Mouse (Mus musculus): ENCODE measurements around the gene Scamp2. TPM values are rescaled to one million over a fixed set of nuclear protein-coding genes. Genes with fewer than 3 reads are reported as not detected.

Gene Scamp2
- 37.4 and 41.9 TPM in 2 replicates for polyA plus RNA-seq (2016; fragmentation: Nextera tagmentation; extraction: Ambion mirVana)

DNA sequence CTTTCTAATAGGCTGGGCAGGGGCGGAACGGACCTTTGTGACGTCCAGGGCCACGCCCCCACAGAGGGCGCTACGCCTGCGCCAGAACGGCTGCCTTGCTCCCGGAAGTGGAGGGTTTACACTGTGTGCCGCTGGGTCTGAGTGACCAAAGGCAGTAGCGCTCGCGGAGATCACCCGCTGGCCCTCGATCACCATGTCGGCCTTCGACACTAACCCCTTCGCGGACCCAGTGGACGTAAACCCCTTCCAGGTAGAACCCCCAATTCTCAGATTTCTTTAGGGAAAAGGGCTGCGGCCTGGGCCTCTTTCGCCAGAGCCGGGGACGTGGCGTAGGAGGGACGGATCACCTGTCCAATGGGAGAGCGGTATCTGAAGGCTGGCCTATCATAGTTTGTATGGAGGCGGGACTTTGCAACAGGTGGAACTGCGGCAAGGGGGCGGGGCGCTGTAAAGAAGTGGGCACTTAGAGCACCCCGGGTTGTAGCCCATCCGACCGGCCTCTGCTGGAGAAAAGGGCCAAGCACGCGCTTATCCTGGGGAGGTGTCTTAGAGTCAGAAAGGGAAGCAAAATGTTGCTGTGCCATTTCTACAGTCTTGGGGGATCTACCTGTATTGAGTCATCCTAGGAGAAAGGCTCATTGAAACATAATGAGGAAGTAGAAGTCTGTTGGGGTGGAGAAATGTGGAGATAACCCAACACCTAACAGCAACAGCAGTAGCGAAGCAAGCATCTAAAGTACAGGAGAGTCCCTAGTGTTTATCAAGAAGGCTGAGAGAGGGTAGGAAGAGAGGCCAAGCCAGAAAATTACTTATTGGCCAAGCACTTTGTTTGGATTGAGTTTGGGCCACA lies at the start of gene Scamp2:
Gene Scamp2, plus strand, starts transcription at position 83 of the 850 bp plus-strand sequence.
- Histone ChIP-seq H3K4me1 (peaks cover 27% of the 10 kb centered on the region), H3K27ac (peak within 1 kb of the TSS; percentile 88), H3K27me3 (ENCODE audit: low read depth, poor library complexity, severe bottlenecking) (no peaks in the 10 kb centered on the region), H3K4me3 (peak within 1 kb of the TSS; percentile 77), H3K9me3 (replicated peaks) (no peaks in the 10 kb centered on the region), H3K36me3 (no peaks in the 10 kb centered on the region)
- DNase-seq (ENCODE audit: low spot score) = peak; percentile 95
- 1% methylated on average over 37 of the region's 37 CpGs for WGBS

DNA sequence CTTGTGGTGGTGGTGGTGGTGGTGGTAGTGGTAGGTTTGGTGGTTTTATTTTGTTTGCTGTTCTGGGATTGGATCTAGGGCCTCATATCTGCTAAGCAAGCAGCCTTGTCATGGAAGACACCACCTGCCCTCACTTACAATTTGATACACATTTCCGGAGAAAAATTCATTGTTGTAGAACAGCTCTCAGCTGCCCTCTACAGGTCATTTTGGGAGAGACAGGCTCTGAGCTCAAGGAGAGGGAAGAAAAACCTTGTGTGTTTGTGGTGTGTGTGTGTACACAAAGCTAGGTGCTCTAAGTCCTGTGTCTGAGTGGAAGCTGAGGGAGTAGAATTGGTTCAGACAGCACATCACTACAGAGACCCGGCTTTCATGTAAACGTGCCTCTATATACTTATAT lies 43.6 kb upstream of the Scamp2 start:
- Histone ChIP-seq H3K27ac (no peak overlapping the region), H3K4me1 (peaks cover 7% of the 10 kb centered on the region), H3K36me3 (no peaks in the 10 kb centered on the region), H3K27me3 (ENCODE audit: low read depth, poor library complexity, severe bottlenecking) (no peaks in the 10 kb centered on the region), H3K9me3 (replicated peaks) (no peaks in the 10 kb centered on the region), H3K4me3 (no peak overlapping the region)
- 14% methylated on average over 3 of the region's 3 CpGs for WGBS
- DNase-seq (ENCODE audit: low spot score) = no peak

DNA sequence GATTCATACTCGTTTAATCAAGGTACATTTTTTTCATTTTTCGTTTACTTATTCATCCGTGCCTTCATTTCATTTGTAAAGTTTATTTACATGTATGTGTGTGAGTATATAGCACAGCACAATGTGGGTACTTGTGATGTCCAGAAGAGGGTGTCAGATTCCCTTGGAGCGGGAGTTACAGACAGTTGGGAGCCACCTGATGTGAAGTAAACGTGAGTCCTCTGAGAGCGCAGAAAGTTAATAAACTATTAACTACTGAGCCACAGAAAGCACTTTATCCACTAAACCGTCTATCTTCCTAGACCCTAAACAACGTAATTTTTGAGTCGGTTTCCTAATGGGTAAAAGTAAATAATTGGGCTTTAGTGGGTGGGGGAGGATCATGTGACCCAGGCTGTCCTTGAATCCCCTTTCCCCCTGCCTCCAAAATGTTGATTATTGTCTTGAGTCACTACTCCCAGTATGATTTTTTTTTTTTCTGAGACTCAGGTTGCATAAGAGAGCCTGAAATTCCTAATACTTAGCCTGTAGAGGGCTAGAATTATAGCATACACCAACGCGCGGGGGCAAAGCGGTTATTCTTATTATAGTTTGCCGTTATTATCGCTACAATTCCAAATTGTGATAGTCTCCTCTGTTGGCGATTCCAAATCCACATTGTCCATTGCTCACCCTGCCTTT lies 40.2 kb upstream of the Scamp2 start:
- no peaks in the 10 kb centered on the region for H3K27me3 ChIP-seq (ENCODE audit: low read depth, poor library complexity, severe bottlenecking)
- 26% methylated on average over 16 of the region's 16 CpGs for WGBS
- H3K4me1 ChIP-seq = peaks cover 16% of the 10 kb centered on the region
- no peaks in the 10 kb centered on the region for H3K9me3 ChIP-seq (replicated peaks)
- H3K4me3 ChIP-seq = peak overlapping the region; percentile 72
- peak overlapping the region; percentile 93 for H3K27ac ChIP-seq
- 0 out of 2 replicates have a peak, but pooled peaks cover 3% of the 10 kb centered on the region for H3K36me3 ChIP-seq
- DNase-seq (ENCODE audit: low spot score) = no peak

DNA sequence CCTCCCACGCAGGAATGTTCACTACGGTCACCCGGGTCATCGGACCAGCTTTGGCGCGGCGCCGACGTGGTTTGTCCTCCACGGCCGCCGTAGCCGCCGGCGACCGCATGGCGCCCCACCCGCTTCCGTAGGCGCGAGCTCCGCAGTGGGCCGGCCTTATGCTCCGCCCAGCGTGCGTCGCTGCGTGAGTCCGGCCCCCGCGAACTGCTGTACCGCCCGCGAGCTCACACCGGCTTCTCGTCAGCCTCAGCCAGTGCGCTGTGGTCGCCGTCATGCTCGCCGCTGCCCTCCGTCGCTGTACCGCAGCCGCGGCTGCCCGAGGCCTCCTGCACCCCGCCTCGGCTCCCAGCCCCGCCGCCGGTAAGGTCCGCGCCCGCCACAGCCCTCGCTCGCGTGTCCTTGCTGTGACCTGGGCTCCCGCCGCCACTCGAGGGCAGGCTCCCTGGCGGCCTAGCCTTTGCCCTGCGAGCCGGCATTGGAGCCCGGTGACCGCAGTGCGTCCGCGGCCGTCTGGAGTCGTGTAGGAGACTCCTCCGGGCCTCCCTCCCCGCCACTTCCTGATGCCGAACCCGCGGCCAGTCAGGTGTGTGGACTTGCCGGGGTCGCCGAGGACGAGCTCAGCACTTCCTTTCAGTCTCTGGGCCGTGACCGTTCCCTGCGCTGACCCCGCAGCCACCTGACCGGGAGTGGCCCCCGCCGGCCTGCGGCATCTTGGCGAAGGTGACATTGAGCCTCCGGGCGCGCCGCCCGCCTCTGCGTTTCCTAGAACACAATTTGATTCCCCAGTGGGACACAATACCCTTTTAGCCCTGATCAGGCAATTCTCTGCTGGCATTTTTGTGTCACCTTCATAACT lies 39.5 kb upstream of the Scamp2 start, which contains the start of gene Cox5a:
Gene Cox5a, plus strand, starts transcription at position 219 of the 856 bp plus-strand sequence.
- peak within 1 kb of the TSS; percentile 93 for H3K27ac ChIP-seq
- H3K27me3 ChIP-seq (ENCODE audit: low read depth, poor library complexity, severe bottlenecking) = no peaks in the 10 kb centered on the region
- under 1% methylated on average over 95 of the region's 95 CpGs for WGBS
- H3K4me1 ChIP-seq = peaks cover 16% of the 10 kb centered on the region
- peak within 1 kb of the TSS; percentile 72 for H3K4me3 ChIP-seq
- H3K36me3 ChIP-seq = 0 out of 2 replicates have a peak, but pooled peaks cover 3% of the 10 kb centered on the region
- no peaks in the 10 kb centered on the region for H3K9me3 ChIP-seq (replicated peaks)
- peak; percentile 93 for DNase-seq (ENCODE audit: low spot score)

DNA sequence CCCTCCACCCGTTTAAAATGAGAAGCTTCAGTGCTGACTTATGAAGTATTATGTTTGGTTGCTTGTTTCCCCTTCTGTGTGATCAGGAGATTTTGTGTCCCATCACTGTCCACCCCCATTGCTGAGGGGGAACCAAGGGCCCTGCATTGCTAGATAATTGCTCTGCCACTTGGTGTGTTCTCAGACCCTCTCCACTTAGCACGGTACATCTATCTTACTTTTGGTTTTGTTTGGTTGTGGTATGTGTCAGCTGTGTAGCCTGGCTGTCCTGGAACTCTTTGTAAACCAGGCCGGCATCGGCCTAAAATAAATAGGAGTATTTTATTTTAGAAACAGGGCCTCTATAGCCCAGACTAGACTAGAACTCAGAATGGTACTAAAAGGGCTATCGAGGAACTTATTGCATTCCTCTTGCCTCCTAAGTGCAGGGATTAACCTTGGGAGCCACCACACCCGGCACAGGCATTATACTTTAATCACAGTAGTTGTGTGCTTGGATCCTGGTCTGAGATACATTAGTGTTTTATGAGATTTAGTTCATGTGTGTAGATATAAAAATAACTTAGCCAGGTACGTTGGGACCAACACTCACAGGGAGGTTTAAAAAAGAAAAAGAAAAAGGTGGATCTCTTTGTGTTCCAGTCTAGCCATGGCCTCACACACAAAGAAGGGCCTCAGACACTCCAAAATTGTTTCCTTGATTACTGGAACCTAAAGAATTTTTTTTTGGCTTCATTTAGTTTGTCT lies 38.5 kb upstream of the Scamp2 start:
- peaks cover 16% of the 10 kb centered on the region for H3K4me1 ChIP-seq
- H3K4me3 ChIP-seq = peak overlapping the region; percentile 72
- WGBS = 40% methylated on average over 7 of the region's 7 CpGs
- 0 out of 2 replicates have a peak, but pooled peaks cover 3% of the 10 kb centered on the region for H3K36me3 ChIP-seq
- H3K27ac ChIP-seq = peak overlapping the region; percentile 93
- DNase-seq (ENCODE audit: low spot score) = no peak
- H3K27me3 ChIP-seq (ENCODE audit: low read depth, poor library complexity, severe bottlenecking) = no peaks in the 10 kb centered on the region
- no peaks in the 10 kb centered on the region for H3K9me3 ChIP-seq (replicated peaks)

DNA sequence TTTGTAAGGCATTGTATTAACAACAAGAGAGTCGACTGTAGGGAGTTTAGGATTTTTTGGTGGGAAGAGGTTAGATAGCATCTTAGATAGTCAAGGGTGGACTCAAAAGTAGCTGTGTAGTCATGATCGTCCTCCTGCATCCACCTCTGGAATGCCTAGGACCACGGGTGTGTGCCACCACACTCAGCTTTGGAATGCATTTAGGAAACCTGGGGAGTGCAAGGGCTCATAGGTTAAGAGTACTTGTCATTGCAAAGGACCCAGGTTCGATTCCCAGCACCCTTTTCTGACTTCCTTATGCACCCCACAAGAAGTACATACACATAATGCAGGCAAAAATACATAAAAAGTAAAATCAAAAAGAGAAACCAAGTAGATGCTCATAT lies 37.9 kb upstream of the Scamp2 start:
- no peak for DNase-seq (ENCODE audit: low spot score)
- H3K27ac ChIP-seq = no peak overlapping the region
- H3K4me3 ChIP-seq = peak overlapping the region; percentile 72
- 0 out of 2 replicates have a peak, but pooled peaks cover 3% of the 10 kb centered on the region for H3K36me3 ChIP-seq
- H3K27me3 ChIP-seq (ENCODE audit: low read depth, poor library complexity, severe bottlenecking) = no peaks in the 10 kb centered on the region
- H3K9me3 ChIP-seq (replicated peaks) = no peaks in the 10 kb centered on the region
- peaks cover 16% of the 10 kb centered on the region for H3K4me1 ChIP-seq
- 82% methylated on average over 4 of the region's 4 CpGs for WGBS

DNA sequence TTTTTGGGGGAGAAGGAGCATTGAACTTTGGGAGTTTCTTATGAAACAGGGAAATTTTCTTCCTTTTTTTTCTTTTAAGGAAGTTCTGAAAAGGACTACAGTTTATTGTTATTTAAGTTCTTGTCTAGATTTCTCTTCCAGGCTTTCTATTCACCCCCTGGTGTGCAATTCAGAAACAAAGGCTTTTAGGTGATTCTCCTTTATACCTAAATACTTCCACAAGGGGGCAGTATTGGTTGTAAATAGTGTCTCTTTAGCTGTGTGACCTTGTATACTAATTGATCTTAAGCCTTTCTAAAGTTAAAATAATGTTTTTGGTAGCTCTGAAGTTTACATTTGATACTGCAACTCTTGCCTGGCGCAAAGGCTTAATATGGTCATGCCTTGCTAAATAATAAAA lies 37.0 kb upstream of the Scamp2 start:
- 0 out of 2 replicates have a peak, but pooled peaks cover 6% of the 10 kb centered on the region for H3K36me3 ChIP-seq
- 94% methylated on average over 1 of the region's 1 CpGs for WGBS
- no peak overlapping the region for H3K4me3 ChIP-seq
- H3K9me3 ChIP-seq (replicated peaks) = no peaks in the 10 kb centered on the region
- H3K27ac ChIP-seq = no peak overlapping the region
- H3K27me3 ChIP-seq (ENCODE audit: low read depth, poor library complexity, severe bottlenecking) = no peaks in the 10 kb centered on the region
- H3K4me1 ChIP-seq = peaks cover 16% of the 10 kb centered on the region
- no peak for DNase-seq (ENCODE audit: low spot score)

DNA sequence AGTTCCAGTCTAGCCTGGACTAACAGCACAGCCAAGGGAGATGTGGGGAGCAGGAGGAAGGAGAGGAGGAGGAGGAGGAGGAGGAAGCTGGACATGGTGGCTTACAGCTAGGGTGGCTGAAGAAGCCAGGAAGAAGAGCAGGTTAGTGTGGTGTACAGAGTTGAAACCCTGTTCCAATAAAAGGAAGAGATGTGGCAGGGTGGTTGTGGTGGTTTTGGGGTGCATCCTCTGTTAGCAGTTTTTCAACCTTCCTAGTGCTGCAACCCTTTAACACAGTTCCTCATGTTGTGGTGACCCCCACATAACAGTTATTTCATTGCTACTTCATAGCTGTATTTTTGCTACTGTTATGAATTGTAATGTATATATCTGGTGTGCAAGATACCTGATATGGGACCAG lies 36.3 kb upstream of the Scamp2 start:
- H3K4me3 ChIP-seq = no peak overlapping the region
- DNase-seq (ENCODE audit: low spot score) = no peak
- H3K9me3 ChIP-seq (replicated peaks) = no peaks in the 10 kb centered on the region
- H3K27me3 ChIP-seq (ENCODE audit: low read depth, poor library complexity, severe bottlenecking) = no peaks in the 10 kb centered on the region
- H3K36me3 ChIP-seq = peaks cover 13% of the 10 kb centered on the region
- peaks cover 16% of the 10 kb centered on the region for H3K4me1 ChIP-seq
- no peak overlapping the region for H3K27ac ChIP-seq

DNA sequence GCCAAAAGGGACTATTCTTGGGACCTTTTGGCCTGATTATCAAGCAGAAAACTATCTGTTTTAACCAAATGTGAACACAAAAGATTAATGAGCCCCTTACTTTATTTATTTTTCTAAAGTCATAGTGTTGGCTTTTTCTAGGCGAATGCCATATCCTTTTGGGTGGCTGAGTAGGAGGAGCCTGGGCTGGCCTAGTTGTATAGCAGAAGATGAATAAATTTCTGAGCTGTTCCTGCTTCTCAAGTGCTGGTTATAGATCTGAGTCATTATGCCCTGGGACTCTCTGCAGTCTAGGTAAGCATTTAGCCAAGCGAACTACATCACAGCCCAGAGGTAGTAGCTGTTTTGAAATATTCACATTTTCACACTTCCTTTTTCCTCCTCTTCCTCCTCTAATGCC lies 35.2 kb upstream of the Scamp2 start:
- Histone ChIP-seq H3K27ac (no peak overlapping the region), H3K36me3 (peaks cover 22% of the 10 kb centered on the region), H3K4me1 (peaks cover 14% of the 10 kb centered on the region), H3K27me3 (ENCODE audit: low read depth, poor library complexity, severe bottlenecking) (no peaks in the 10 kb centered on the region), H3K9me3 (replicated peaks) (no peaks in the 10 kb centered on the region), H3K4me3 (no peak overlapping the region)
- WGBS = 90% methylated on average over 2 of the region's 2 CpGs
- no peak for DNase-seq (ENCODE audit: low spot score)

DNA sequence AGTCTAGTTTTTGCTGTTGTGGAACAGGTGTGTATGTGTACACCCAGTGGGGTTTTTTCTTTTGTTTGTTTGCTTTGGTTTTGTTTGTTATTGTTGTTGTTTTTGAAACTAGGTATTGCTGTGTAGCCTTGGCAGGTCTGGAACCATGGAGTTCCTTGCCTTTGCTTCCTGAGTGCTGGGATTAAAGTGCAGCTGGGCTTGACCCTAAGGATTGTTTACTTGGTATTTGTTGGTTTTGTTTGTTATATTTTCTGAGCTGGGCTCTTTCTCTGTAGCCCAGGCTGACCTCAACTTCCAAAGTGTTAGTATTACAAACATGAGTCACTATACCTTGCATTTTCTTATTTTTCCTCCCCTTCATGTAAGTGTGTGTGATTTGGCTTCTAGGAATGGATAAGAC lies 34.3 kb upstream of the Scamp2 start:
- H3K27ac ChIP-seq = no peak overlapping the region
- H3K27me3 ChIP-seq (ENCODE audit: low read depth, poor library complexity, severe bottlenecking) = no peaks in the 10 kb centered on the region
- peaks cover 13% of the 10 kb centered on the region for H3K4me1 ChIP-seq
- no peak overlapping the region for H3K4me3 ChIP-seq
- H3K36me3 ChIP-seq = peaks cover 29% of the 10 kb centered on the region
- no peaks in the 10 kb centered on the region for H3K9me3 ChIP-seq (replicated peaks)
- DNase-seq (ENCODE audit: low spot score) = no peak

DNA sequence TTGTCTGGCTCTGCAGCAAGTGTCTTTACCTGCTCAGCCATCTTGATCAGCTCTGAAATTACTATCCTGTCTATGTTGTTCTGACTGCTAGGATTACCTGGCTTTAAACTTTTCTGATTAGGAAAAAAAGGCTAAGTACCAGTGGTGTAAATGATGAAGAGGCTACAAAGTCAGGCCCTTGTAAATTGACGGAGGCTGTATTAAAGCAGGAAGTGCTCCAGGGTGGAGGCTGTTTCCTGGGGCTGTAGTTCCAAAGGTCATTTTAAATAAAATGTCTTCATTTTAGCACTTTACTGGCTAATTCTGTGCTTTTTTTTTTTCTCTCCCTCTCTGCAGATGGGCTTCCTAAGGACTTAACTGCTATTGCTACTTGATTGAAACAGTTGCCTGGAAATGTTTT lies 28.8 kb upstream of the Scamp2 start:
- H3K4me3 ChIP-seq = no peak overlapping the region
- H3K36me3 ChIP-seq = peaks cover 63% of the 10 kb centered on the region
- DNase-seq (ENCODE audit: low spot score) = no peak
- H3K27me3 ChIP-seq (ENCODE audit: low read depth, poor library complexity, severe bottlenecking) = no peaks in the 10 kb centered on the region
- 81% methylated on average over 1 of the region's 1 CpGs for WGBS
- no peak overlapping the region for H3K27ac ChIP-seq
- H3K4me1 ChIP-seq = peaks cover 4% of the 10 kb centered on the region
- H3K9me3 ChIP-seq (replicated peaks) = no peaks in the 10 kb centered on the region

DNA sequence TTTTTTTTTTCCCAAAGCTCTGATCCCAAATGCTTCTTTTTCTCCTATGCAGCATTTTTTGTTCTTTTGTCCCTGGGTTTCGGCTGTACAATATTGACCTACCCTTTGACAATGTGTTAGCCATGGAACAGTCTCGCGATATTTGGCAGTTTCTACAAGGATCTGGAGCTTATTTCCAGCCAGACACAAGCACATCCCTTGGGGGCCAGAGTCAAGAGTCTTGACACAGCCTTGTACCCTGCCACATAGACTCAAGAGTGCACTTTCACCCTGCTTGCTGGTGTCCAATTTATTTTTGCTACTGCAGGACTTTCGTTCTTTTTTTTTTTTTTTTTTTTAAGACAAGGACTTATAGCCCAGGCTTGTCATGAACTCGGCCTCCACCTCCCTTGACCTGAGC lies 24.4 kb upstream of the Scamp2 start:
- Histone ChIP-seq H3K27me3 (ENCODE audit: low read depth, poor library complexity, severe bottlenecking) (no peaks in the 10 kb centered on the region), H3K27ac (no peak overlapping the region), H3K9me3 (replicated peaks) (no peaks in the 10 kb centered on the region), H3K36me3 (peaks cover 66% of the 10 kb centered on the region), H3K4me1 (peaks cover 24% of the 10 kb centered on the region), H3K4me3 (no peak overlapping the region)
- no peak for DNase-seq (ENCODE audit: low spot score)
- WGBS = 93% methylated on average over 5 of the region's 5 CpGs

Data from limb, embryonic 10.5 days (tissue).